Mouse (Mus musculus): ENCODE measurements around the gene Zfp46. TPM values are rescaled to one million over a fixed set of nuclear protein-coding genes. Genes with fewer than 3 reads are reported as not detected.

Gene Zfp46
- polyA plus RNA-seq, 1 experiment from 2014 or later = 34.4 TPM

DNA sequence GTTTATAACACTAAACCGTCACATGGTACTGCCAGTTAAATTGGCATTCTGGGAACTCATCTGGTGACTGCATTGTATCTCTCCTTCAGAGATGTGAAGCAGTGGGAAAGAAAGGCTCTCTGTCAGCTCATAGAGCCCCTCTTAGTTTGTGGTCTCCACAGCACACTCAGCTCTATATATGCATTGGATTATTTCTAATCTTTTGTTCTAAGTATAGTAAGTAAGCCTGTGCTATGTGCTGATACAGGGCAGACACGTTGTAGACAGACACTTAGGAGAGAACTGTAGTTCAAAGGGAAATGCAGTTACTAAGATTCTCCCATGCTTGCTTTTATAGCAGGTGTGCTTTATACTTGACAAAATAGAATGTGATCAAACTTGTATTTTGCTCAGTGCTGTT is 50.6 kb downstream of the Zfp46 start:
- Histone ChIP-seq H3K4me2 (ENCODE audit: low read depth) (no peak overlapping the region), H3K9ac (ENCODE audit: low read length) (no peak overlapping the region), H3K36me3 (ENCODE audit: control insufficient read depth, insufficient read depth, low read length) (peaks cover 15% of the 10 kb centered on the region), H3K27ac (ENCODE audit: low read depth, low read length) (no peak overlapping the region), H3K27me3 (ENCODE audit: control insufficient read depth, insufficient read depth, low read length) (no peaks in the 10 kb centered on the region), H3K4me3 (ENCODE audit: low read depth, low read length) (no peak overlapping the region), H3K9me3 (ENCODE audit: control insufficient read depth, low read length) (no peaks in the 10 kb centered on the region), H3K4me1 (ENCODE audit: control insufficient read depth, insufficient read depth, low read length) (no peaks in the 10 kb centered on the region)
- WGBS = 83% methylated on average over 2 of the region's 2 CpGs
- ATAC-seq (ENCODE audit: insufficient read depth, low FRiP score, low TSS enrichment) = no peak
- DNase-seq (ENCODE audit: low spot score) = no peak

- 73% methylated on average over 4 of the region's 4 CpGs for whole genome bisulfite sequencing
- Histone ChIP-seq H3K36me3 (ENCODE audit: control insufficient read depth, insufficient read depth, low read length) (peaks cover 15% of the 10 kb centered on the region), H3K9me3 (ENCODE audit: control insufficient read depth, low read length) (no peaks in the 10 kb centered on the region), H3K9ac (ENCODE audit: low read length) (no peak overlapping the region), H3K27me3 (ENCODE audit: control insufficient read depth, insufficient read depth, low read length) (no peaks in the 10 kb centered on the region), H3K27ac (ENCODE audit: low read depth, low read length) (no peak overlapping the region), H3K4me2 (ENCODE audit: low read depth) (no peak overlapping the region), H3K4me1 (ENCODE audit: control insufficient read depth, insufficient read depth, low read length) (no peaks in the 10 kb centered on the region), H3K4me3 (ENCODE audit: low read depth, low read length) (no peak overlapping the region)
- DNase-seq (ENCODE audit: low spot score) (no peak), ATAC-seq (ENCODE audit: insufficient read depth, low FRiP score, low TSS enrichment) (no peak)
Measured at GRCm38 (mm10) chr4:136337129-136337528, 52.6 kb downstream of the Zfp46 start.

Other genes with a start within 250 kb of the Zfp46 start
- 410 and 416 TPM in 2 replicates for gene Rpl11, start 231.3 kb upstream of the Zfp46 start, polyA plus RNA-seq (2014; fragmentation: Nextera tagmentation; extraction: Ambion mirVana)
- gene Id3, start 141.2 kb upstream of the Zfp46 start, polyA plus RNA-seq (2014; fragmentation: Nextera tagmentation; extraction: Ambion mirVana) = 440 and 470 TPM in 2 replicates
- 7.2 and 7.6 TPM in 2 replicates for gene E2f2, start 112.3 kb upstream of the Zfp46 start, polyA plus RNA-seq (2014; fragmentation: Nextera tagmentation; extraction: Ambion mirVana)
- 6.9 and 7.5 TPM in 2 replicates for gene Asap3, start 78.3 kb upstream of the Zfp46 start, polyA plus RNA-seq (2014; fragmentation: Nextera tagmentation; extraction: Ambion mirVana)
- 6.5 and 7.4 TPM in 2 replicates for gene Tcea3, start 37.0 kb upstream of the Zfp46 start, polyA plus RNA-seq (2014; fragmentation: Nextera tagmentation; extraction: Ambion mirVana)
- 183 and 184 TPM in 2 replicates for gene Hnrnpr, start 26.3 kb downstream of the Zfp46 start, polyA plus RNA-seq (2014; fragmentation: Nextera tagmentation; extraction: Ambion mirVana)
- gene Htr1d, start 138.8 kb downstream of the Zfp46 start, polyA plus RNA-seq (2014; fragmentation: Nextera tagmentation; extraction: Ambion mirVana) = 0.17 and 0.24 TPM in 2 replicates
- 0.13 TPM in 1 of 2 replicates, not detected in the other for gene 6030445D17Rik, start 177.6 kb downstream of the Zfp46 start, polyA plus RNA-seq (2014; fragmentation: Nextera tagmentation; extraction: Ambion mirVana)
- gene Luzp1, start 185.1 kb downstream of the Zfp46 start, polyA plus RNA-seq (2014; fragmentation: Nextera tagmentation; extraction: Ambion mirVana) = 79.9 and 95.7 TPM in 2 replicates

All from neural tube, embryonic 11.5 days (tissue).